Mouse (Mus musculus) gastrocnemius, adult 18-20 months (tissue): ENCODE data around the gene Klf15. TPM values are rescaled to one million over a fixed set of nuclear protein-coding genes. Genes with fewer than 3 reads are reported as not detected.

Source experiments
- total RNA-seq, 2 experiments: library from RNA; stranded (reverse); gene quantifications; 2 replicates each; pipeline ENCODE4 v1.2.3; 2021

Klf15 gene
- total RNA-seq, 2 experiments from 2014 or later, result 33.8 to 73.0 TPM

Other genes with a start within 250 kb of the Klf15 start
- gene Vmn1r53, start 238.1 kb upstream of the Klf15 start, total RNA-seq, result not detected
- gene Vmn1r54, start 216.3 kb upstream of the Klf15 start, total RNA-seq, result not detected
- not detected for gene BC048671, start 161.4 kb upstream of the Klf15 start, total RNA-seq
- gene Chst13, start 137.4 kb upstream of the Klf15 start, total RNA-seq, result not detected
- under 1 TPM in 1 of 2 experiments, not detected in 1; 0.12 TPM for gene Uroc1, start 129.3 kb upstream of the Klf15 start, total RNA-seq
- gene Zxdc, start 93.1 kb upstream of the Klf15 start, total RNA-seq, result 10 to 100 TPM; 13.7 to 13.9 TPM
- gene Cfap100, start 33.8 kb upstream of the Klf15 start, total RNA-seq, result under 1 TPM in 1 of 2 experiments, not detected in 1; 0.12 TPM
- 1 to 10 TPM; 3.5 to 4.2 TPM for gene Aldh1l1, start 23.9 kb downstream of the Klf15 start, total RNA-seq
- 10 to 100 TPM; 83.4 to 93.7 TPM for gene Slc41a3, start 142.1 kb downstream of the Klf15 start, total RNA-seq